10 mouse cellular contexts compared by ENCODE assay signal in genomic region chr17:32103054-32103453, GRCm38 (mm10).
DNase-seq lines count a peak whose midpoint lies in the region; ATAC-seq and TF ChIP-seq lines count a peak whose summit lies in the region.
"Had no signal": no experiment of that assay in that cellular context is flagged by ENCODE, and none has a peak within 500 bp of the region (broad histone marks: within the 10 kb centered on the region; RNA-seq: fewer than 3 reads in every experiment).

No protein-coding gene starts in this region.

- no peak for ATAC-seq in neural tube, embryonic 11.5 days (ENCODE audit: insufficient read depth, low FRiP score, low TSS enrichment)
- no peak for ATAC-seq in neural tube, embryonic 15.5 days (ENCODE audit: low FRiP score)
- no peak for ATAC-seq in monocyte, adult 5-6 weeks (replicated peaks; ENCODE audit: insufficient number of reproducible peaks, low FRiP score, low TSS enrichment, poor library complexity, severe bottlenecking)

- H3K4me1 ChIP-seq in neural tube, embryonic 11.5 days (ENCODE audit: control insufficient read depth, insufficient read depth, low read length) = 0 out of 2 replicates have a peak, but pooled peaks cover 2% of the 10 kb centered on the region
- peaks cover 11% of the 10 kb centered on the region for H3K4me1 ChIP-seq in neural tube, embryonic 15.5 days
- H3K4me1 ChIP-seq in bone marrow, adult 2 months (ENCODE audit: control insufficient read depth, insufficient read depth, low read length) = no peaks in the 10 kb centered on the region; the same call in 1 of the 2 replicates

- peaks cover 12% of the 10 kb centered on the region; the same call in 1 of the 2 replicates for H3K27me3 ChIP-seq in neural tube, embryonic 11.5 days (ENCODE audit: control insufficient read depth, insufficient read depth, low read length)
- peaks cover 9% of the 10 kb centered on the region; the same call in 1 of the 2 replicates for H3K27me3 ChIP-seq in neural tube, embryonic 15.5 days (replicated peaks)

- H3K36me3 ChIP-seq in neural tube, embryonic 11.5 days (ENCODE audit: control insufficient read depth, insufficient read depth, low read length) = no peaks in the 10 kb centered on the region
- H3K36me3 ChIP-seq in neural tube, embryonic 15.5 days = no peaks in the 10 kb centered on the region

- 16% methylated on average over 4 of the region's 4 CpGs for WGBS in neural tube, embryonic 11.5 days
- 11% methylated on average over 4 of the region's 4 CpGs for WGBS in neural tube, embryonic 15.5 days
- WGBS in bone marrow, adult 2 months = 38% methylated on average over 4 of the region's 4 CpGs

- no peak overlapping the region for H3K4me2 ChIP-seq in neural tube, embryonic 11.5 days (ENCODE audit: low read depth)
- no peak overlapping the region for H3K4me2 ChIP-seq in neural tube, embryonic 15.5 days

- TF ChIP-seq POLR2A in bone marrow, adult 2 months (IDR thresholded peaks at IDR 0.05; ENCODE audit: borderline replicate concordance, control insufficient read depth, low read depth, low read length) = no peak

- TF ChIP-seq CTCF in bone marrow, adult 2 months (IDR thresholded peaks at IDR 0.05; ENCODE audit: control insufficient read depth, insufficient read depth, low read length) = 0 out of 2 replicates have a peak, but pooled peaks have one; percentile 25

- H3K4me3 ChIP-seq in neural tube, embryonic 11.5 days (ENCODE audit: low read depth, low read length) = no peak overlapping the region
- no peak overlapping the region for H3K4me3 ChIP-seq in neural tube, embryonic 15.5 days (replicated peaks)
- no peak overlapping the region for H3K4me3 ChIP-seq in bone marrow, adult 2 months (replicated peaks; ENCODE audit: control insufficient read depth, low read depth, low read length)

- H3K9me3 ChIP-seq in neural tube, embryonic 11.5 days (ENCODE audit: control insufficient read depth, low read length) = no peaks in the 10 kb centered on the region
- no peaks in the 10 kb centered on the region for H3K9me3 ChIP-seq in neural tube, embryonic 15.5 days (replicated peaks)

- peak; percentile 50 for DNase-seq in kidney, adult 18-20 months
- no peak for DNase-seq in kidney, adult 11 months
- DNase-seq in neural tube, embryonic 11.5 days (ENCODE audit: low spot score) = peak; percentile 8
- DNase-seq in cerebellum, postnatal 36 days = no peak
- DNase-seq: cerebellum, adult 9-10 months; thymus, adult 18-20 months had no signal

- no peak overlapping the region for H3K9ac ChIP-seq in neural tube, embryonic 11.5 days (ENCODE audit: low read length)
- H3K9ac ChIP-seq in neural tube, embryonic 15.5 days (replicated peaks) = no peak overlapping the region

- no peak overlapping the region for H3K27ac ChIP-seq in neural tube, embryonic 11.5 days (ENCODE audit: low read depth, low read length)
- no peak overlapping the region for H3K27ac ChIP-seq in neural tube, embryonic 15.5 days (replicated peaks)
- H3K27ac ChIP-seq in bone marrow, adult 2 months (ENCODE audit: control insufficient read depth, insufficient read depth, low read depth, low read length, poor library complexity) = no peak overlapping the region
- H3K27ac ChIP-seq: macrophage had no signal

Comparison
In these comparisons a context has a peak if more than half of its experiments do, and no peak if none do; other contexts are left out.
1. DNase-seq: peak in kidney, adult 18-20 months (single experiment) and neural tube, embryonic 11.5 days (single experiment); none in kidney, adult 11 months (single experiment) and cerebellum, postnatal 36 days (0 of 2).